Mouse (Mus musculus) neural tube, embryonic 10.5 days (tissue): ENCODE measurements around the gene Dpagt1.
"Not testable (repeated sequence)": the region's sequence is repeated elsewhere in the genome, so short reads cannot be mapped to it uniquely, and the experiment has no call there.

Experiments used
- DNase-seq: peaks from one replicate; pipeline ENCODE4 v3.0.0-alpha.2; 2017; ENCODE audit warnings: low spot score; ENCODE audit errors: extremely low spot score

Dpagt1 gene

DNA sequence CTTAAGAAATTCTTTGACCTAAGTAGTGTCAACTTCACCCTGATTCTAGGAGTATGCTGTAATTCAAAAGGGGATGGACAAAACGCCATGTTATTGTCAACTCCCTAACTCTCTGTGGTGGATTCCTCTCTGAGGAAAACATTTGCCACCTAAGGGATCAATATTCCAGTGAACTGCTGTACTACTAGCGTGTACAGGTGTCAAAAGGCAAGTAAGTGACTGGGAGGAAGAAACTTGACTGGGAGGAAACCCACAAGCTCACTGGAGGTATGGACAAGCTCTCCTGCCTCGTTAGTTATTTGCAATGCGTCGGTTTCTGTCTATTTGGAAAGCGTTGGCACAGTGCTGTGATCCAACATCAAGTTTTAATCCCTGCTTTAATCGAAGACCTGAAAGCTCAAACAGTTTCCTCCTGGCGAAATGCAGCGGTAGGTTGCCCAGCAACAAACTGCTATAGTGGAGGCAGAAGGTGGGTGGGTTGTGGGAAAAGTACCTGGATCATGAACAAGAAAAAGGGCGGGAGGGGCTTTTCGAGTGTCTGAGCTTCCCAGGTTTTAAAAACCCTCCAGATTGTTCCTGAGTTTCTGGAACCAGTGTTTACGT lies at the start of gene Dpagt1:
Gene Dpagt1, plus strand, starts transcription at position 252 of the 603 bp plus-strand sequence.
- no peak for DNase-seq

DNA sequence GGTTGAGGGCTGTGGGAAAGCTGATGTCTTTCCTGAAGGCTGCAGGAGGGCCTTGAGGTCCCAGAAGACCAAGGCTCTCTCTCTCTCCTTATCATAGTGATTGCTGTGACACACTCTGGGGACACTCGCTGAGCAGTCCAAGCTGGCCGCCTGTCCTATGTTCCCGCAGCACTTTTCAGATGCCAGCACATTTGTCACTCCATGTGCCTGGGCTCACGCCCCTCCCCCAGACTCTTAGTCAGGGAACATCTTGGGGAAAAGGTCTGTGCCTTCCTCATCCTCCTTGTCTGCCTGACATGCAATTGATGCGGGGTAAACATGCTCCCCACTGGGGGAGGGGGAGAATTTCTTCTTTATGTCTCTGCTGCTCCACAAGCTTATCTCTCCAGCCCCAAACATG lies 42.6 kb upstream of the Dpagt1 start:
- DNase-seq = no peak

DNA sequence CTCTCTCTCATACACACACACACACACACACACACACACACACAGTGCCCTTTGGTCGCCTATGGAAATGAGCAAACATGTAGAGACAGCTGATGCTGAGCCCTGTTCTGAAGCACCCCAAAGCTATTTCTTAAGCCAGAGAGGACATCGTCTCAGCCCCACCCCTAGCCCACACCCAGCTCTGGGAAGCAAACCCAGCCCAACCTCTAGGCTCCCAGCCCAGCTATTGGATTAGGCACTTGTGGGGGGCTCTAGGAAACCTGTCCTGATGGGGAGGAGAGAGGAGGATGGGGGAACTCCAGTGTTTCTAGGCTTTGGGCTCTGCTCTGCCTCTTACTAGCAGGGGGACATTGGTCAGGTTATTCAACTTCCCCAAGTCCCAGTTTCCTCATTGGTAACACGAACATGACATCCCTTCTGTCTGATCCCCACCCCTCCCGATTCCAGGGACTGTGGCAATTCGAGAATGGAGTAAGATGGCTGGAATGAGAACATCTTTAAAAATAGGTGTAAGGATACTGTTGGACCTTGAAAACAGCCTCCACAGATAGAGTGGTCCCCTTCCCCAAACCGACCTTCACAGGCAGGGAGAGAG lies 39.5 kb upstream of the Dpagt1 start:
- DNase-seq = no peak

DNA sequence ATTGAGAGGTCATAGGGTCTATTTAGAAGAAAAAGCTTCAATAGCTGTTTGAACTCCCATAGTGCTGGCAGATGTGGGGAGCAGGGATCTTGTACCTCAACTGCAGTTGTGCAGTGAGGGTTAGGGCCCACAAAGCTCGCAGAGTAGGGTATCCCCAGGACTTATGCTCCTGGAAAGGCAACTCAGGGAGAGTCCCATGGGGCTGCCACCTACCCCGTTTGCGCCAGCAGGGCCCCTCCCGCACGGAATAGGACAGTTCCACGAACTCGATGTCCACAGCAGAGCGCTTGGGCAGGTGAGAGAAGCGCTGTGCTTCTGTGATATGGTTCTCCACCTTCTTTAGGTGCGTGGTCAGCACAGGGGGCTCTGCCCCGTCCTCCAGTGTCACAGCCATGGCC lies 38.8 kb upstream of the Dpagt1 start:
- peak; percentile 18 for DNase-seq

DNA sequence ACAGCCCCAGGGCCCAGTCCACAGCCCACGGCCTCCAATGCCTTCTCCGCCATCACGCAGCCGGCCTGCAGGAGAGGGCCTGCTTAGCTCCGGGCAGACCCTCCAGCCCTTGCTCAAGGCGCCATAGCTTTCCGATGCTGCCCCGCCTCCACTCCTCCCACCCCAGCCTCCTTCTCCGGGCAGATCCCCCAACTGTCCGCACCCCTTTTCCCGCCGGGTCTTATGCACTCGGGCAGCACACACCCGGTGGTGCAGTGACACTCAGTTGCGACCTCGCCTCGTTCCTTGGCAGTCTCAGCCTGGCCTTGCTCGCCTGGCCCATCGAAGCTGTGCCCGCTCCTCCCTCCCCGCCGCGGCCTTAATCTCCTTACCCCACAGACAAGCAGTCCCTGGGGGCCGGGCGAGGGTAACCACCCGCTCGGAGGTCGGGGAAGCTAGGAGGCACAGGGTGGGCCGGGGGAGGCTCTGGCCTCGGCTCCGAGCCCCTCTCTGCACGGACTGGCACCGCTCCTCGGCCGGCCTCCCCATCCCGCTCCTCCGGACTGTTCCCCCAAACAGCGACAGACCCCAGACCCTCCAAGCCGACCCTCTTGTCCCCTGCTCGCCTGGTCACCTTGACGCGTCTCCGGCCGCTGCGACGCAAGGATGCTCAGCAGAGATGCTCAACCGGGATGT lies 38.3 kb upstream of the Dpagt1 start:
- no peak for DNase-seq

DNA sequence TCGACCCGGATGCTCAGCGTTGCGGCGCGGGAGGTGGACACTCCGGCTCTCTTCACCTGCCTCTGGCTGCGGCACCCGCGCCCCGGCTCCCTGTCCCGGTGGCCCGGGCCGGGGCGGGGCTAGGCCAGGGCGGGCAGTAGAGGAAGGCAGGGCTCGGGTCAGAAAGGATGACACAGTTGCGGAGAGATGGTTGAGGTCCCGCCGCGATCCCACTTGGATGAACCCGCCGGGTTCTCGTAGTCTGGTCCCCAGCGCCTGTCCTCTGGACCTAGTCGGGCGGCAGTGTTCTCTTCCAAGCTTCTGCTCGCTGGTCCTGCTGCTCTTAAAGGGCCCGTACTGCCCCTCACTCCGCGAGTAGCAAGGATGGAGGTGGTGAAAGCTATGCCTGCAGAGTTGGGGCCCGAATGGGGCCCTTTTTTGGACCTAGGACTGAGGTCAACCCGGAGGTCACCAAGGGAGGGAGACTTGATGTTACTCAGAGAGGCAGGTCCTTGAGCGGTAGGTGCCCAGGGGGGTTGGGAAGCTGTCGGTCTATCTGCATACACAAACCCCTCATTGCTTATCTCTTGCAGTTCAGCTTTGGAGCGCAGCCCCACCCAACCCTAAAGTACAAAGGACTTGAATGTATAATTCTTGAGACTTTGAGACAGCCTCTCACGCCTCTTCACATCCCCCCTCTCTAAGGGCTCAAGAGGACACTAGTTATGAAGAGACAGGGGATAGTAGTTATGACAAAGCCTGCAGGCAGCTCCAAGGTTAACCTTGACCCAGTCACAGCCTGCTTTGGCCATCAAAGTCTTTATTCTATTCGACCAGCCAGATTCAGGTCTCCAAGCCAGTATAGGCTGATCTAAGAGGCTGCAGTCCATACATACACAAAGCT lies 37.5 kb upstream of the Dpagt1 start, which contains the start of gene Abcg4:
Gene Abcg4, minus strand, starts transcription at position 540 of the 883 bp plus-strand sequence.
- DNase-seq = peak; percentile 70

DNA sequence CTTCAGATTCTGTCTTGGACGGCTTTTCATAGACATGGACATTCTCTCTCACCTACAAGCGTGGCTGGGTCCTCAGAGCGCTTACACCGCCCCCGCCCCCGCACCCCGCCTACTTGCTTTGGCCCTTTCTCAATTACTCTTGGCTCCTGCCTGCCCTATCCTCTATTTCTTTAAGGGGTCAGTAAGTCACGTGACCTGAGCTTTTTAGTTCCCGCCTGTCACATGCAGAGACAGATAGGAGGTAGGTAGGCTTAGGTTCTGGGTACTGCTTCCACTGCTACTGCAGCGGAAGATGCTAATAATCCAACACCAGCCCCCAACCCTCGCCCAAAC lies 36.9 kb upstream of the Dpagt1 start:
- DNase-seq = peak; percentile 22

DNA sequence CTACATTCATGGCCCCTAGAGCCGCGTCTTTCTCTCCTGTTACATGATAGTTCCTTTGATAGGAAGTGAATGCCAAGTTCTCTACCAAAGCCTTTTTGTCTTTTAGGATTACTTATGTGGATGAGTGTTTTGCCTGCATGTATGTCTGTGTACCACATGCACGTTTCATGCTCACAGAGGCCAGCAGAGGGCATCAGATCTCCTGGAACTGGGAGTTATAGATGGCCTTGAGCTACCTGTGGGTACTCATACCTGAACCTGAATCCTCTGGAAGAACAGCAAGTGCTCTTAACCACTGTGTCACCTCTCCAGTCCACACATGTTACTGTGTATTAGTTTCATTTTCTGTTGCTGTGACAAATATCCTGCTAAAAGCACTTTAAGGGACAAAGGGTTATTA lies 33.3 kb upstream of the Dpagt1 start:
- DNase-seq = peak; percentile 27

DNA sequence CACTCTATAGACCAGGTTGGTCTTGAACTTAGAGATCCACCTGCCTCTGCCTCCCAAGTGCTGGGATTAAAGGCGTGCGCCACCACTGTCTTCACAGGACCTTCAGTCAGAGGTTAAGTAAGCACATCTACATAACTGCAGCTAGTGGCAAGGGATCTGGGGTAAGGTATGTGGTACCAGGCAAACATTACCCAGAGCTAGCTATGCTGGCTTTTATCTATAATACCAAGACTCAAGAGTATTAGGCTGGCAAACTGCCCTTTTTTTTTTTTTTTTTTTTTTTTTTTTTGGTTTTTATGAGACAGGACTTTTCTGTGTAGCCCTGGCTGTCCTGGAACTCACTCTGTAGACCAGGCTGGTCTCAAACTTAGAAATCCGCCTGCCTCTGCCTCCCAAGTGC lies 25.8 kb upstream of the Dpagt1 start:
- not testable (repeated sequence) for DNase-seq

DNA sequence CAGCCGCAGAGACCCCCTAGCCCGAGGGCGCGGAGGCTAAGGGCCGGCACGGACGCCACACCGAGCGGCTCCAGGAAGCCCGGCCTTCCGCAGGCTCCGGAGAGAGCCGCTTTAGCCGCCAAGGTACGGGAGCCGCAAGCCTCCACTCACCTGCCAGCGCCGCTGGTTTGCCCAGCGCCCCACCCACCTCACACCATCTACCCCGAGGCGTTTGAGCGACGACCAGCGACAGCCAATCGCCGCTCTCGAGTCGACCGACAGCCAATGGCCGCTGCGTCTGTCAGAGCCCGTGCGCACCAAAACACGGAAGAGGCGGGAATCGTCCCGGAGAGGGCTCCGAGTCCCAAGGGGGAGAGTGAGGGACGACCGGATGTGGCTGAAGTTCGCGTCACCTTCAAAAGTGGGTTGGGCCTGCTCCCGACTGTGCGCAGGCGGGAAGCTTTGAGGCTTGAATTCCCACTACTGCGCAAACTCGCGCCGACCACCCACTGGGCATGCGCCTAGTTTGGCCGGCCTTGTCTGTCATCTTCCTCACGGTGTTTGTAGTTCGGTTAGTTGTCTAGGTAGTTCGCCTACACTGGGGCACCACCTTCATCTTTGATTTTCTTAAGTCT lies 20.2 kb upstream of the Dpagt1 start, which contains the start of gene Hinfp:
Gene Hinfp, minus strand, starts transcription at position 206 of the 614 bp plus-strand sequence.
- peak; percentile 97 for DNase-seq

DNA sequence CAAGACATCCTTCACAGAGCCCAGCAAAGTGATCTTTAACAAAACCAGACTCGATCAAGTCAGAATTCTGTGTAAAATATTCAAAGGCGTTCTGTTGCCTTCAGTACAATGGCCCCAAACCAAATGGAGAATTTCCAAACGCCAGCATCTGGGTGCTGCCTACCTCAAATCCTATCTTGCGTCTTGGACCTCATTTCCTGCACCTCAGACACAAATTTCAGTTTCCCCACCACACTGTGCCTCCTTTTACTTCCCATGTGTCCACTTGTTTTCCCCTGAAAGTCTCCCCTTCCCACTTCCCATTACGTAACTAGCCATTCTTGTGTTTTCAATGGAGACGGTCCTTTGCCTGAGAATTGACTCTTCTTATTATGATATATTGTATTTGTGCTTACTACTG lies 19.3 kb upstream of the Dpagt1 start:
- no peak for DNase-seq

DNA sequence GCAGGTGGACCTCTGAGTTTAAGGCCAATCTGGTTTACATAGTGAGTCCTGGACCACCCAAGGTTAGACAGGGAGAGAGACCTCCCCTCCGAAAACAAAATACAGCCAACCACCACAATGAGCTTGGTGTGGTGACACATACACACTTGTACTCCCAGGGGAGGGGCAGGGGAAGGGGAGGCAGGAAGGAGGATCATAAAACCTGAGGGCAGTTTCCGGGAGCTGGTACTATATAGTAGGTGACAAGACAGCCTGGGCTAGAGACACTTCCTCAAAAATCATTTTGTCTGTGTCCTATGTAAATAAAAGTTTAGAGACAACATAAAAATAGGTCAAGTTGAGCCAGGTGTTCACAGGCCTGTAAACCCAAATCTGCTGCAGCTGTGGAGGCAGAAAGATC lies 18.6 kb upstream of the Dpagt1 start:
- DNase-seq = no peak

DNA sequence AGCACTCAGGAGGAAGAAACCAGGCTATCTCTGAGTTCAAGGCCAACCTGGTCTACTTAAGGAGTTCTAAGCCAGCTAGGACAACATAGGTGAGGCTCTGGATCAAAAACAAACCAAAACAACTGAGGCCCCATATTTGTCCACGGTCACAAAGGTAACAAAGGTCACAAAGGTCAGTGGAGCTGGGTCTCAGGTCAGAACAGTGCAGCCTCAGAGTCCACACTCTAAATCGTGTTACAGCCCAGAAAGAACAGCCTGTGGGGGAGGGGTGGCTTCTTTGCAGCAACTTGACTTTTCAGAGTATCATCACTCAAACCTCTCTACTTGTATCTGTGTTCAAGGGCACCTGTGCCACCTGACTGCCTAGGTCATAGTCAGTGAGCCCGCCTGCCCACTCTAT lies 16.1 kb upstream of the Dpagt1 start:
- no peak for DNase-seq

DNA sequence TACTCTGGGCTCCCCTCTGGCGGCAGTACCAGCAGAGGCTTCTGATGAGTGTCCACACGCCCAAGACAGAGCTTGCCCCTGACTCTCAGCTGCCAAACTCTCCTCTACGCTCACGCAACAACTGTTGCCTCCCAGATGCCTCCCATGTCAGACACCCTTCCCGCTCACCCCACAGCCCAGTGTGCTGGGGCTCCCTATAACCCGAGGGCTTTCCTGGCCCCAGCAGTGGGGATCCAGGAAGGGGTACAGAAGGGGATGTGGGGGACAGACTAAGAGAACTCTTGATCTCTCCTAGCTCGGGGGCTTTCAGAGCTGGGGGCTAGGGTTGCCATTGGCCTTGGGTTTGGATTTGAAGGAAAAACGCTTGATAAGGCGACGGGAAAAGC lies 15.1 kb upstream of the Dpagt1 start:
- DNase-seq = no peak

DNA sequence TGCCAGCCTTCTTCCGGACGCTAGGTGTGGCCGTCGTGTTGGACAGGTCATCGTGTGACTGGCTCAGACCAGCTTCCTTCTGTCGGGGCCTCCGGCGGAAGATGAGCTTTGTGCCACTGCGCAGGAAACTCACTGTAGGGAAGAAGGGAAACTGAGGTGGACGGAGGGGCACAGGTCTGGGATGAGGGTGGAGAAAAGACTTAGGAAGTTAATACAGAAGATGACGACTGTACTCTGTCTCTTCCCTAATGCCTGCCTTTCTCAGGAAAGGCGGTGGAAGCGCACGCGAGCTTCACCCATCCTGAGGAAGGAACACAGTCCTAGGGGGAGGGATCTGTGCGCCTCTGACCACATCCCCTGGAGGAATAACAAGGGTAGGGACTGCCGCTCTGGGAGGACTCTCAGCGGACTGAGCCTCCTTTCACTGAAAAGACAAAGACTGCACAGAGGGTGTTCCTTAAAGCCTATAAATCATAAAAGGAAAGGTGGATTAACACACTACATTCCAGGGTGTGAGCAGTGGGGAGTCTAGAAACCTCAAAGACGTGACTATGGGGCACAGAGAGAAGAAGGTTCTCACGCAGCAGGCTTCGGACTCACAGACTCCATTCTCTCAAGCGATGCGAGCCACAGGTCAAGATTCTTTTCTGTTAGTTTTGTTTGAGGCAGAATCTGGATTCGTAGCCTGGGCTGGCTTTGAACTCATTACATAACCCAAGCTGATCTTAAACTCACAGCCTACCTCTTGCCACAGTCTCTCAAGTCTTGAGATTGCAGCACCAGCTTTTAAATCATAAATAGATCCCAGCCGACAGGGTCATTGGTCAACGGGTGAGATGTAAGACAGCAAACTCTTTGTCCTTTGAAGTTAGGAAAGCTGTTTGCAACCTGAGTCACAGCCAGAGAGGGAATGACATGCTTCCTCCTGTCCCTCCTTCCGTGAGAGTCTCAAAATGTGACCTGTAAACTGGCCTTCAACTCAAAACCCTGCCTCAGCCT lies 14.4 kb upstream of the Dpagt1 start:
- DNase-seq = peak; percentile 30

DNA sequence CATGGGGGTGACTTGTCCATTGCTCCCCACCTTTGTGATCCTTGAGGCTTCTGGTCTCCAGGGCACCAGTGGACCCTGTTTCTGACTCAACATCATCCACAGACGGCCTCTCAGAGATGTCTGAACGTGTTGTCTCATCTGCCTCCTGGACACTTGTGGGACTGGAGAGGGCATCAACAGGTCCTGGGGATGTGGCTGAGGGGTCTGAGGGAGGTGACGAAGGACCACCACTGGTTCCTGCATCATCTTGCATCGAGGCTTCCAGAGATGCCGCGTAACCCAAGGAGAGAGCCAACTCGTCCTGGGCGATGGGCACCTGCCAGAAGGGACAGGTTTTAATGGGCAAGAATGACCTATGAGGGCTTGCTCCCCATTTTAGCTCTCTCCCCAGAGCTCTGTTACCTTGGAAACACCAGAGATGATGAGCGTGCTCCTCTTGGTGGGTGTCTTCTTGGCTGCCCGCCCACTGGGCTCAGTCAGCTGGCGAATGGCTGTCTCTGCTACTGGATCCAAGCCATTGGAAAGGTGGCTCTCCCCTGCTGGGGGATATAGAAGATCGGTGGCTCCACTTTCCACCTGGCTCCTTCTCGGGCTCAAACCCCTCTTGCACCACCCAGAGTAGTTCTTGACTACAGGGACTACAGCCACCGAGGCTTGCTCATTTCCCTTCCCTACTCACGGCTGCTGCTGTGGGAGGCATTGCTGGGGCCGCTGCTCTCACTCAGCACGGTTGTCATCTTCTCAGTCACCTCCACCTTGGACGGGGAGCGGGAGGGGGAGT lies 12.2 kb upstream of the Dpagt1 start:
- no peak for DNase-seq

DNA sequence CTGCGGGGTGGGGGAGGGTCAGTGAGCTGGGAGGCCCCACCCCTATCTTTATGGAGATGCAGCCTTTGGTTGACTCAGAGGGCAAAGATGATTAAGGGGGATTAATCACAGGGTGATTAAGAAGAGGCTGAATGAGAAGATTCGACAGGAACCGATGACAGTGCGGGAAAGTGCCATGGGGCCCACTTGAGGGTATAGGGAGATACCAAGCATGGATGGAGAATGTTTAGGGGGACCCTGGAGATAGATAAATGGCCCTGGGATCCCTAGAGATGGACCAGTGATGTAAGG lies 11.6 kb upstream of the Dpagt1 start:
- DNase-seq = no peak

DNA sequence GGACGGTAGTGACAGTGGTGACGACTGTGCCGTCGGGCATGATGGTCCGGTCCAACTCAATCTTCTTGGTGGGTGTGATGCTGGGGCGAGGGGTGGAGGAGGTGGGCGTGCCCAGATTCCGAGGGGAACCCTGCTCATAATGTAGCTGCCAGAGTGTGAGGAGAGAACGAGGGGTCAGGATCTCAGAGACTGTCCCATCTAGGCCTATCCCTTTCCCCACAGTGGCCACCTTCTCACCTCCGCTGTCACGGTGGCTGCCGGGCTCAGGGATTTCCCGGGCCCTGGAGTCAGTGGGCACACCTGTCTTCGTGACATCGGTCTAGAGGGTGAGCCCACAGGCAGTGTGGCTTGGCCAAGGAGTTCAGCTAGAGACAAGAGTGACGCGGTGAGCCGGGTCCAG lies 10.9 kb upstream of the Dpagt1 start:
- no peak for DNase-seq

DNA sequence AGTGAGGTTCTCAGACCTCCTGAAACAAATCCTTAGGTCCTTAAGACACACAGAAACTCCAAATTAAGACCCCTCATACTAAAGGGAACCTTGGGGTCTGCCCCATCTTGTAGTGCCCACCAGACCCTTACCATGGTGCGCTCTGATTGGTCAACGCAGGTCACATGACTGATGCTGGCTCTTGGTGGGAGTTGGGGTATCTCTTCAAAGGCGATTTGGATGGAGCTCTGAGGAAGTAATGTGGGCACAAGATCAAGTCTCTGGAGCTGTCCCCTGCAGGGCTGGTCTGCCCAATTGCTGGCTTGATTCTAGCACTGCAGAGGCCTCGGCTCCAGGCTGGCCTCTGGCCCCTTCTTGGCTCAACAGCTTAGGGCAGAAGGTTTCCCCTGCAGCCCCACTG lies 8.4 kb upstream of the Dpagt1 start:
- no peak for DNase-seq
